In genomic region chr13:29769647-29770436, GRCm38 (mm10) we compare ENCODE assay signal across 8 mouse cellular contexts.
DNase-seq lines count a peak whose midpoint lies in the region; ATAC-seq and TF ChIP-seq lines count a peak whose summit lies in the region.

No protein-coding gene starts in this region.

- no peak for ATAC-seq in liver, embryonic 11.5 days (replicated peaks; ENCODE audit: low FRiP score)
- peak; percentile 76 for ATAC-seq in forebrain, postnatal 0 days
- peak; percentile 87 for ATAC-seq in intestine, embryonic 16.5 days
- ATAC-seq in limb, embryonic 11.5 days (ENCODE audit: insufficient number of reproducible peaks, low FRiP score, low TSS enrichment, low read depth): no peak
- ATAC-seq in neural tube, embryonic 12.5 days (ENCODE audit: low FRiP score, low read depth): peak; percentile 86

- no peak overlapping the region for H3K4me2 ChIP-seq in liver, embryonic 11.5 days
- H3K4me2 ChIP-seq in forebrain, postnatal 0 days (ENCODE audit: low read depth): peak overlapping the region; percentile 30
- no peak overlapping the region for H3K4me2 ChIP-seq in intestine, embryonic 16.5 days (ENCODE audit: low read depth, low read length)
- H3K4me2 ChIP-seq in limb, embryonic 11.5 days (ENCODE audit: low read depth, severe bottlenecking): no peak overlapping the region
- H3K4me2 ChIP-seq in neural tube, embryonic 12.5 days (replicated peaks): no peak overlapping the region

- H3K36me3 ChIP-seq in liver, embryonic 11.5 days (ENCODE audit: control insufficient read depth, insufficient read depth, low read length): no peaks in the 10 kb centered on the region
- no peaks in the 10 kb centered on the region for H3K36me3 ChIP-seq in forebrain, postnatal 0 days (ENCODE audit: insufficient read depth)
- no peaks in the 10 kb centered on the region for H3K36me3 ChIP-seq in intestine, embryonic 16.5 days (ENCODE audit: control insufficient read depth, insufficient read depth, low read length)
- no peaks in the 10 kb centered on the region for H3K36me3 ChIP-seq in limb, embryonic 11.5 days (ENCODE audit: control insufficient read depth, insufficient read depth, low read length)
- H3K36me3 ChIP-seq in neural tube, embryonic 12.5 days: no peaks in the 10 kb centered on the region

- H3K27ac ChIP-seq in liver, embryonic 11.5 days (ENCODE audit: low read depth, low read length): no peak overlapping the region
- no peak overlapping the region for H3K27ac ChIP-seq in forebrain, postnatal 0 days (ENCODE audit: low read depth, low read length)
- H3K27ac ChIP-seq in intestine, embryonic 16.5 days (ENCODE audit: low read length): peak overlapping the region; percentile 31; the same call in 1 of the 2 replicates
- H3K27ac ChIP-seq in limb, embryonic 11.5 days (replicated peaks; ENCODE audit: low read depth, low read length): no peak overlapping the region
- H3K27ac ChIP-seq in neural tube, embryonic 12.5 days: peak overlapping the region; percentile 22; the same call in 1 of the 2 replicates

- TF ChIP-seq CTCF in forebrain, postnatal 0 days (IDR thresholded peaks at IDR 0.05; ENCODE audit: low read depth): no peak

- peak; percentile 43 for DNase-seq in liver
- DNase-seq in liver, embryonic 11.5 days (ENCODE audit: low spot score): no peak
- DNase-seq in adipocyte (ENCODE audit: low spot score): peak; percentile 67
- peak; percentile 59 for DNase-seq in forebrain, postnatal 0 days
- peak; percentile 44 for DNase-seq in limb, embryonic 11.5 days (ENCODE audit: low spot score)
- DNase-seq in gastrocnemius, adult 18-20 months (ENCODE audit: low spot score): no peak

- 46% methylated on average over 12 of the region's 12 CpGs for WGBS in liver, embryonic 11.5 days
- WGBS in forebrain, postnatal 0 days: 4% methylated on average over 12 of the region's 12 CpGs
- 36% methylated on average over 12 of the region's 12 CpGs for WGBS in intestine, embryonic 16.5 days
- 38% methylated on average over 12 of the region's 12 CpGs for WGBS in limb, embryonic 11.5 days
- WGBS in neural tube, embryonic 12.5 days: 13% methylated on average over 12 of the region's 12 CpGs

- no peaks in the 10 kb centered on the region for H3K9me3 ChIP-seq in liver, embryonic 11.5 days (ENCODE audit: control insufficient read depth, low read length)
- H3K9me3 ChIP-seq in forebrain, postnatal 0 days (ENCODE audit: low read length): no peaks in the 10 kb centered on the region
- H3K9me3 ChIP-seq in intestine, embryonic 16.5 days (ENCODE audit: control insufficient read depth, low read length): no peaks in the 10 kb centered on the region
- no peaks in the 10 kb centered on the region for H3K9me3 ChIP-seq in limb, embryonic 11.5 days (ENCODE audit: control insufficient read depth, low read length)
- no peaks in the 10 kb centered on the region for H3K9me3 ChIP-seq in neural tube, embryonic 12.5 days

- peaks cover 2% of the 10 kb centered on the region; the same call in 1 of the 2 replicates for H3K4me1 ChIP-seq in liver, embryonic 11.5 days (replicated peaks; ENCODE audit: control insufficient read depth, insufficient read depth, low read length)
- H3K4me1 ChIP-seq in forebrain, postnatal 0 days (ENCODE audit: insufficient read depth): peaks cover 12% of the 10 kb centered on the region; the same call in 1 of the 2 replicates
- peaks cover 22% of the 10 kb centered on the region for H3K4me1 ChIP-seq in intestine, embryonic 16.5 days (ENCODE audit: control insufficient read depth, insufficient read depth, low read length)
- 0 out of 2 replicates have a peak, but pooled peaks cover 9% of the 10 kb centered on the region for H3K4me1 ChIP-seq in limb, embryonic 11.5 days (ENCODE audit: control insufficient read depth, insufficient read depth, low read length)
- peaks cover 46% of the 10 kb centered on the region for H3K4me1 ChIP-seq in neural tube, embryonic 12.5 days

- H3K9ac ChIP-seq in liver, embryonic 11.5 days (ENCODE audit: low read depth, low read length): no peak overlapping the region
- H3K9ac ChIP-seq in forebrain, postnatal 0 days: 0 out of 2 replicates have a peak overlapping the region, but pooled peaks have one; percentile 7
- H3K9ac ChIP-seq in intestine, embryonic 16.5 days (ENCODE audit: low read depth, low read length): no peak overlapping the region
- no peak overlapping the region for H3K9ac ChIP-seq in limb, embryonic 11.5 days (ENCODE audit: low read length)
- no peak overlapping the region for H3K9ac ChIP-seq in neural tube, embryonic 12.5 days

- H3K4me3 ChIP-seq in liver, embryonic 11.5 days (ENCODE audit: low read depth, low read length): no peak overlapping the region
- H3K4me3 ChIP-seq in forebrain, postnatal 0 days (ENCODE audit: low read depth, low read length): no peak overlapping the region
- no peak overlapping the region for H3K4me3 ChIP-seq in intestine, embryonic 16.5 days (ENCODE audit: low read length)
- no peak overlapping the region for H3K4me3 ChIP-seq in limb, embryonic 11.5 days (ENCODE audit: low read depth, low read length)
- no peak overlapping the region for H3K4me3 ChIP-seq in neural tube, embryonic 12.5 days

- H3K27me3 ChIP-seq in liver, embryonic 11.5 days (replicated peaks; ENCODE audit: control insufficient read depth, insufficient read depth, low read length): no peaks in the 10 kb centered on the region
- no peaks in the 10 kb centered on the region for H3K27me3 ChIP-seq in forebrain, postnatal 0 days (ENCODE audit: insufficient read depth, low read length)
- H3K27me3 ChIP-seq in intestine, embryonic 16.5 days (replicated peaks; ENCODE audit: control insufficient read depth, insufficient read depth, low read length): no peaks in the 10 kb centered on the region
- H3K27me3 ChIP-seq in limb, embryonic 11.5 days (ENCODE audit: control insufficient read depth, insufficient read depth, low read length): no peaks in the 10 kb centered on the region
- no peaks in the 10 kb centered on the region for H3K27me3 ChIP-seq in neural tube, embryonic 12.5 days (replicated peaks)

Comparison
In these comparisons a context has a peak if more than half of its experiments do, and no peak if none do; other contexts are left out.
1. DNase-seq: peak in liver (single experiment), adipocyte (single experiment), forebrain, postnatal 0 days (single experiment) and limb, embryonic 11.5 days (single experiment); none in liver, embryonic 11.5 days (single experiment) and gastrocnemius, adult 18-20 months (single experiment).
2. ATAC-seq: peak in forebrain, postnatal 0 days (single experiment), intestine, embryonic 16.5 days (single experiment) and neural tube, embryonic 12.5 days (single experiment); none in liver, embryonic 11.5 days (single experiment) and limb, embryonic 11.5 days (single experiment).
3. H3K27ac ChIP-seq: peak in intestine, embryonic 16.5 days (single experiment) and neural tube, embryonic 12.5 days (single experiment); none in liver, embryonic 11.5 days (single experiment), forebrain, postnatal 0 days (single experiment) and limb, embryonic 11.5 days (single experiment).